Mouse (Mus musculus): ENCODE measurements at regions not wholly inside any gene's neighbourhood (a gene's known extent, or its start where the extent isn't known, plus 50 kb on each side); places are given as distances from the start of the nearest gene placed in this dataset.

DNA sequence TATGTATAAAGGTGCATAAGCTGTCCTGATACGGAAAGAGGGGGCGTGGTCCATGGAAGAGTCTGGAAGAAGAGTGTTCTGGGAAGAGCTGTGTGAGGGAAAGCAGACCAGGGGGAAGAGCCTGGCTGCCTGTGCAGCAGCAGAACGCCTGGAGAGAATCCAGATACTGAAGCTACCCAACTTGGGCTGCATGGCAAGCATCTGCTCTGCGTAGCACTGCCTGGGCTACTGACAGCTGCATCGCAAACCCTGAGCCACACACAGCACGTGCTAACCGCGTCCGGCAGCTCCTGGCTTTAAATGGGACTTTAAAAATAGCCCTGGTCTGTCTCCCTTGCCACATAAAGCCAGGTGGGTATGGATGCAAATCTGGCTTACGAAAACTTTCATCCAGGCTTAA is 78.9 kb downstream of the Spata19 start:
- no peak for TF ChIP-seq CTCF (IDR thresholded peaks at IDR 0.05 in 2 of 3, conservative IDR thresholded peaks at IDR 0.05 in 1 of 3; ENCODE audit: control insufficient read depth in 1 of 3, insufficient read depth in 1 of 3, low read depth in 2 of 3, low read length in 3 of 3, poor library complexity in 1 of 3, severe bottlenecking in 1 of 3)
- TF ChIP-seq MAX (IDR thresholded peaks at IDR 0.05; ENCODE audit: low read length), result no peak
- TF ChIP-seq MAFK (IDR thresholded peaks at IDR 0.05; ENCODE audit: borderline replicate concordance, low read depth, low read length), result no peak
- no peak for TF ChIP-seq RAD21 (IDR thresholded peaks at IDR 0.05; ENCODE audit: low read depth, low read length)
- TF ChIP-seq KAT2A (conservative IDR thresholded peaks at IDR 0.05; ENCODE audit: low read depth, low read length), result no peak
